Mouse (Mus musculus): ENCODE data around the gene Chpt1.

- TF ChIP-seq POLR2A (IDR thresholded peaks at IDR 0.05; ENCODE audit: low read depth, low read length) = no peak
- TF ChIP-seq CTCF (IDR thresholded peaks at IDR 0.05; ENCODE audit: extremely low read depth, insufficient read depth, insufficient read length, insufficient replicate concordance) = no peak
Observed at GRCm38 (mm10) chr10:88405812-88406211, 98.1 kb downstream of the Chpt1 start.
